Mouse (Mus musculus): ENCODE measurements around the gene Fkrp.

GRCm38 (mm10) chr7:16845072-16845819 lies 28.7 kb upstream of the Fkrp start:
- no peak for TF ChIP-seq POLR2A (IDR thresholded peaks at IDR 0.05; ENCODE audit: low read depth, low read length)
- TF ChIP-seq CTCF (conservative IDR thresholded peaks at IDR 0.05; ENCODE audit: insufficient read depth, insufficient read length, low read depth, low read length), result no peak
